Mouse (Mus musculus) MEL (cell line): ENCODE data around the gene Ostm1. TPM values are rescaled to one million over a fixed set of nuclear protein-coding genes. Genes with fewer than 3 reads are reported as not detected.

Source experiments
- DNase-seq: peaks from one replicate; pipeline ENCODE4 v3.0.0; 2011; ENCODE audit warnings: low read depth, low spot score
- H3K27ac ChIP-seq: 2 replicates; pipeline ENCODE4 v1.5.1; 2012; ENCODE audit warnings: low read depth, mild to moderate bottlenecking, control low read depth, low read length, moderate library complexity; ENCODE audit not compliant: control insufficient read depth
- H3K27me3 ChIP-seq, 2 experiments: fragments of 150-350 bp in 1 of 2; sonication (generic) in 1 of 2; 2 replicates each; pipeline ENCODE4 v1.6.1; 2012; ENCODE audit warnings: low read length in 2 of 2, mild to moderate bottlenecking in 2 of 2, improper control_type of control experiment in 1 of 2, moderate library complexity in 1 of 2; ENCODE audit not compliant: insufficient read depth in 2 of 2, control insufficient read depth in 1 of 2
- H3K36me3 ChIP-seq, 2 experiments: 2 replicates each; pipeline ENCODE4 v1.6.1; 2012 to 2014; ENCODE audit warnings: low read length in 2 of 2, improper control_type of control experiment in 1 of 2, inconsistent platforms in 1 of 2, mild to moderate bottlenecking in 1 of 2; ENCODE audit not compliant: insufficient read depth in 2 of 2, control insufficient read depth in 1 of 2
- H3K4me1 ChIP-seq, 2 experiments: fragments of 150-350 bp in 1 of 2; sonication (generic) in 1 of 2; 2 replicates each; pipeline ENCODE4 v1.6.1; 2012; ENCODE audit warnings: low read length in 2 of 2, improper control_type of control experiment in 1 of 2, mild to moderate bottlenecking in 1 of 2; ENCODE audit not compliant: insufficient read depth in 2 of 2, control insufficient read depth in 1 of 2
- H3K4me3 ChIP-seq, 2 experiments: fragments of 150-350 bp in 1 of 2; sonication (generic) in 1 of 2; 2 replicates each; pipeline ENCODE4 v1.5.1; 2012; ENCODE audit warnings: low read depth in 2 of 2, low read length in 2 of 2, mild to moderate bottlenecking in 2 of 2, moderate library complexity in 2 of 2, control low read depth in 1 of 2, improper control_type of control experiment in 1 of 2; ENCODE audit not compliant: control insufficient read depth in 1 of 2, insufficient read depth in 1 of 2
- H3K79me2 ChIP-seq: 2 replicates; pipeline ENCODE4 v1.6.1; 2012; ENCODE audit warnings: mild to moderate bottlenecking, low read length, moderate library complexity; ENCODE audit not compliant: control insufficient read depth, poor library complexity, insufficient read depth
- H3K9ac ChIP-seq: 2 replicates; pipeline ENCODE4 v1.6.1; 2012; ENCODE audit warnings: low read depth, mild to moderate bottlenecking, control low read depth, low read length, moderate library complexity; ENCODE audit not compliant: control insufficient read depth, poor library complexity, severe bottlenecking
- H3K9me3 ChIP-seq: fragments of 150-350 bp; sonication (generic); replicated peaks from 2 replicates; pipeline ENCODE4 v1.6.1; 2012; ENCODE audit warnings: mild to moderate bottlenecking, low read length, improper control_type of control experiment, moderate library complexity; ENCODE audit not compliant: insufficient read depth
- ELF1 ChIP-seq: IDR thresholded peaks from 2 replicates; pipeline ENCODE4 v1.6.1; 2014; ENCODE audit warnings: low read depth, mild to moderate bottlenecking, inconsistent platforms, low read length, improper control_type of control experiment, moderate library complexity
- GABPA ChIP-seq: IDR thresholded peaks from 2 replicates; pipeline ENCODE4 v1.6.1; 2012; ENCODE audit warnings: low read depth, mild to moderate bottlenecking, inconsistent platforms, low read length, improper control_type of control experiment, moderate library complexity
- GATA1 ChIP-seq: IDR thresholded peaks from 2 replicates; pipeline ENCODE4 v1.6.1; 2011; ENCODE audit warnings: low read depth, low read length, improper control_type of control experiment
- JUND ChIP-seq: IDR thresholded peaks from 2 replicates; pipeline ENCODE4 v1.6.1; 2011; ENCODE audit warnings: low read depth, mild to moderate bottlenecking, improper control_type of control experiment, low read length
- MAZ ChIP-seq: IDR thresholded peaks from 2 replicates; pipeline ENCODE4 v1.6.1; 2012; ENCODE audit warnings: low read depth, mild to moderate bottlenecking, inconsistent platforms, low read length, improper control_type of control experiment
- MEF2A ChIP-seq: IDR thresholded peaks from 2 replicates; pipeline ENCODE4 v1.6.1; 2014; ENCODE audit warnings: low read depth, mild to moderate bottlenecking, inconsistent platforms, low read length, improper control_type of control experiment; ENCODE audit not compliant: poor library complexity, insufficient replicate concordance, severe bottlenecking; ENCODE audit errors: extremely low read depth
- NELFE ChIP-seq: IDR thresholded peaks from 2 replicates; pipeline ENCODE4 v1.6.1; 2011; ENCODE audit warnings: low read depth, low read length, improper control_type of control experiment
- POLR2AphosphoS2 ChIP-seq: IDR thresholded peaks from 2 replicates; pipeline ENCODE4 v1.6.1; 2011; ENCODE audit warnings: low read length, improper control_type of control experiment
- RAD21 ChIP-seq: IDR thresholded peaks from 2 replicates; pipeline ENCODE4 v1.6.1; 2011; ENCODE audit warnings: mild to moderate bottlenecking, low read depth, low read length, improper control_type of control experiment
- TAL1 ChIP-seq: IDR thresholded peaks from 2 replicates; pipeline ENCODE4 v1.6.1; 2012; ENCODE audit warnings: mild to moderate bottlenecking, inconsistent platforms, low read length, moderate library complexity, mixed read lengths
- TCF12 ChIP-seq: IDR thresholded peaks from 2 replicates; pipeline ENCODE4 v1.6.1; 2014; ENCODE audit warnings: low read depth, mild to moderate bottlenecking, inconsistent platforms, low read length, improper control_type of control experiment, moderate library complexity
- ZKSCAN1 ChIP-seq: IDR thresholded peaks from 2 replicates; pipeline ENCODE4 v1.6.1; 2012; ENCODE audit warnings: low read depth, mild to moderate bottlenecking, inconsistent platforms, low read length, improper control_type of control experiment, moderate library complexity
- ZMIZ1 ChIP-seq: IDR thresholded peaks from 2 replicates; pipeline ENCODE4 v1.6.1; 2012; ENCODE audit warnings: low read depth, mild to moderate bottlenecking, inconsistent platforms, low read length, improper control_type of control experiment, moderate library complexity
- polyA plus RNA-seq, 2 experiments: library from polyadenylated mRNA; stranded (reverse) in 1 of 2; unstranded in 1 of 2; fragments of >175 nt in 1 of 2; fragments of >200 nt in 1 of 2; gene quantifications; 2 replicates each; pipeline versions ENCODE4 v1.2.1 to v1.2.4; 2012; ENCODE audit warnings: low replicate concordance in 2 of 2, low read depth in 1 of 2; ENCODE audit not compliant: insufficient read length in 2 of 2, insufficient read depth in 1 of 2, missing spikeins in 1 of 2
- total RNA-seq: library from RNA; depleted of rRNA; stranded (reverse); fragments of 300-350 nt; gene quantifications from 2 replicates; pipeline ENCODE4 v1.2.3, GENCODE M21; 2012

Gene Ostm1
- total and polyA plus RNA-seq, 3 experiments: 13.9 to 17.5 TPM; not detected in 1

GRCm38 (mm10) chr10:42661916-42662315, 78.3 kb downstream of the Ostm1 start:
- H3K9ac ChIP-seq: no peak overlapping the region
- H3K4me1 ChIP-seq: no peaks in the 10 kb centered on the region
- H3K27me3 ChIP-seq: no peaks in the 10 kb centered on the region
- no peak overlapping the region for H3K4me3 ChIP-seq
- TF ChIP-seq POLR2AphosphoS2 (no peak), ZKSCAN1 (no peak), GABPA (no peak), ELF1 (no peak), RAD21 (no peak)
- H3K9me3 ChIP-seq: no peaks in the 10 kb centered on the region
- H3K36me3 ChIP-seq: no peaks in the 10 kb centered on the region
- DNase-seq: no peak
- no peaks in the 10 kb centered on the region for H3K79me2 ChIP-seq
- H3K27ac ChIP-seq: no peak overlapping the region

- H3K36me3 ChIP-seq: no peaks in the 10 kb centered on the region
- no peak overlapping the region for H3K4me3 ChIP-seq
- H3K9ac ChIP-seq: no peak overlapping the region
- no peak overlapping the region for H3K27ac ChIP-seq
- DNase-seq: no peak
- no peaks in the 10 kb centered on the region for H3K4me1 ChIP-seq
- H3K9me3 ChIP-seq: no peaks in the 10 kb centered on the region
- no peaks in the 10 kb centered on the region; a peak in 1 of 4 replicates for H3K27me3 ChIP-seq
- TF ChIP-seq TAL1: no peak
- no peak for TF ChIP-seq POLR2AphosphoS2
- no peak for TF ChIP-seq TCF12
- no peak for TF ChIP-seq JUND
- TF ChIP-seq MAZ: no peak
- TF ChIP-seq NELFE: no peak
- no peak for TF ChIP-seq GATA1
- TF ChIP-seq ZMIZ1: no peak
- H3K79me2 ChIP-seq: no peaks in the 10 kb centered on the region
Observed at GRCm38 (mm10) chr10:42669970-42670369, 86.3 kb downstream of the Ostm1 start.

DNA sequence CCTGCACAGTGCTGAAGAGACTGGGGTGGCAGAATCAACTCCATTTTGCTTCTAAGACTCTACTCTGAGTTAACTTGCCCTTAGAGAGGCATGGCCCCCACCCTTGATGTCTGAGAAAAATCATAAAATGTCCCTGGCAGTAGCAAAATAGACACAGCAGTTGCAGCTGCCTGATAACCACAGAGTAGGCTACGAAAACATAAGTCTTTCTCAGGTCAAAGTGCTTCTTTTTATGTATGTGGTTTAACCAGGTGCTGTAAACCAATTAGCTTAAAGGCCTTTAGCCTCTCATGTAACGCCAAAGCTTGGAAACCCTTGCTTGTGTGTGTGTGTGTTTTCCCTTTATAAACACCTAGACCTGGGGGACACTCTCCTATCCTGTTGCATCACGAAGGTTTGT, 89.2 kb downstream of the Ostm1 start:
- Histone ChIP-seq H3K36me3 (no peaks in the 10 kb centered on the region), H3K27ac (no peak overlapping the region), H3K27me3 (no peaks in the 10 kb centered on the region; a peak in 1 of 4 replicates), H3K4me3 (no peak overlapping the region), H3K9me3 (no peaks in the 10 kb centered on the region), H3K4me1 (no peaks in the 10 kb centered on the region), H3K9ac (no peak overlapping the region), H3K79me2 (no peaks in the 10 kb centered on the region)
- DNase-seq: no peak
- no peak for TF ChIP-seq MEF2A
